Mouse (Mus musculus): ENCODE data around the gene Inpp5a.

The Inpp5a gene

DNA sequence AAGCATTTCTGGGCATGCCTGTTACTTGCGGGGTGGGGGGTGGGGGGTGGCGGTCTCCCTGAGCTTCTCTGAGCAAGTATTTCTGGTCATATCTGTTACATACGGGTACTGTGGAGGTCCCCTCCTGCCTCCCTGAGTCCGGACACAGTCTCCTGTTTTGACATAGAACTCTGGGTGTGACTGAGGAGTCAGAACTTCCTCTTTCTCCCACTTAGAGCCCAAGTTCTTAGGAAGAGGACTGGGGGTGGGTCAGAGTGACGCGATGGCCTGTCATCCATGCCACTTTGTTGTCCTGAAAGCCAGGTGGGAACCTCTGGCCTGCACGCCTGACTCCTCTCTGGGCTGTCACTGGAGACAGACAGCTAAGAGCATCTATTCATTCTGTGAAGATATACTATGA, 11.5 kb upstream of the Inpp5a start:
- DNase-seq: no peak

DNA sequence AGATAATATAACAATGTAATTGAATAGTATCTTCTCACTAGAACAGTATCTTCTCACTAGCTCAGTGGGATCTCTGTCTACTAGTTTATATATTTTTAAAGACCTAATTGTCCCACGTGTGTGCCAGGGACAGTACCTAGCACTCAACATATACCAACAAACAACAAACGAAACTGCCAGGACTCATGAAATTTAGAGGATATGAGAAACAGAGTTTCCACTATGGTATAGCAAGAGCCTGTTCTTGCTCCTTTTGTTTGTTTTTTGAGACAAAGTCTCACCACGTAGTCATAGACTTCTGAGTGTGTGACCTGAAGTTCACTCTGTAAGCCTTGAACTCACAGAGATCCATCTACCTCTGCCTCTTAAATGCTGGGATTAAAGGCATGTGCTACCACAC, 10.6 kb upstream of the Inpp5a start:
- no peak for DNase-seq

DNA sequence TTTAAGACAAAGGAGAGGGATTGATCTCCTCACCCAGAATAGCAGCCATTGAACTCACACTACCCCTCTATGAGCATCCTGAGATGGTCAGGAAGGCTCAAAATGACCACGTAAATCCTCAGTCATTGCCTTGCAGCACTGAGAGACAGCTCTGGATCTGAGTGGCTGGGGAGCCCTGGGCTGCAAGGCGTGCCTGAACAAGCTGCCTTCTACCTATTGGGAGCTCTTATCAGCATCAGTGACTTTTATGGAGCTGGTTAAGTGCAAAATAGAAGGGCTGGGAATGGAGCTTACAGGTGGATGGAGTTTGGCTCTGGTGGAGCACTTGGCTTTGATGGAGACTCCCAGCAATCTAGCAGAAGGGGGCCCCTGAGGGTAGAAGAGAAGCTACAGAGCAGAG, 9.2 kb upstream of the Inpp5a start:
- no peak for DNase-seq

DNA sequence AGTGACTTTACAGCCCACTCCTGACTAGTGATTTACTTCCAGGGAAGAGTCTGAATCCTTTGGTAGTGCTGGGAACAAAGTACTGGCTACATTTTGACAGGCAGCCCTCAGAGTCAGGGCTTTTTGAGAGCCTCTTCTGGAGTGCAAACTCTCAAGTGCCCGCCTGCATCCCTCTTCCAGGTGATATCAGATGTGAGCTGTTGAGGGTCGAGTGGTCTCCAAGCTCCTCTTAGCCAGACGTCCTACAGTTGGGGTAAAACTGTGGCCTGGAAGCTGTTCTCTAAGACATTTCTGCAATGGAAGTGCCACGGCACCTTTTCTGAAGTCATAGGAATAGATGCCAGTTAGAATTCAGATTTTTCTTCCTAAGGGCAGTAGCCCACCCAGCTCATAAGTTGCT, 8.7 kb upstream of the Inpp5a start:
- no peak for DNase-seq

DNA sequence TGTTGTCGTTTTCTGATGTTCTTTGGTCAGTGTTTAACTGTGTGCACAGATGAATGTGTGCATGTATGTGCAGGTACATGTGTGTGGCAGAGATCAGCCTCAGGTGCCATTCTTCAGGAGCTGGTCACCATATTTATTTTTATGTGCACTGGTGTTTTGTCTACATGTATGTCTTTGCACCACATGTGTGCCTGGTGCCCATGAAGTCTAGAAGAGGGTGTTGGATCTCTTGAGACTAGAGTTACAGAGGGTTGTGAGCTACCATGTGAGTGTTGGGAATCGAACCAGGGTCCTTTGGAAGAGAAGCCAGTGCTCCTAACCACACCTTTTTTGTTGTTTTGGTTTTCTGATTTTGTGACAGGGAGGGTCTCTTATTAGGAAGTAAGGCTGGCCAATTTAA, 7.0 kb upstream of the Inpp5a start:
- no peak for DNase-seq

DNA sequence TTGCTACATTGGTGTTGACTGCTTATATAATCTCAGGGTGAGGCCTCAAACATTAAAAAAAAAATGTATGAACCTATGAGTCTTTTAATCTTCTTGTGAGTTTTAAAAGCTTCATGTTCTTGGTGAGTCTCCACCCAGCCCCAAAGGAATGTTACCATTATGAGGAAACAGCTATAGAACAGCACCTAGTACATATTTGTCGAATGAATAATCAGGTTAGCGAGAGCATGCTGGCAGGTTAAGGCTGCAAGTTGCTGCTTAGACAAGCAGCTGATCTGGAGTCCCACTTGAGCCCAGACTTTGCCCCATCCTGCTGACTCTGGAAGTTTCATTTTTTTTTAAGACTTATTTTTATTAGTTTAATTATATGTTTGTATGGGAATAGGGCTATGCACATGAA, 6.1 kb upstream of the Inpp5a start:
- no peak for DNase-seq

DNA sequence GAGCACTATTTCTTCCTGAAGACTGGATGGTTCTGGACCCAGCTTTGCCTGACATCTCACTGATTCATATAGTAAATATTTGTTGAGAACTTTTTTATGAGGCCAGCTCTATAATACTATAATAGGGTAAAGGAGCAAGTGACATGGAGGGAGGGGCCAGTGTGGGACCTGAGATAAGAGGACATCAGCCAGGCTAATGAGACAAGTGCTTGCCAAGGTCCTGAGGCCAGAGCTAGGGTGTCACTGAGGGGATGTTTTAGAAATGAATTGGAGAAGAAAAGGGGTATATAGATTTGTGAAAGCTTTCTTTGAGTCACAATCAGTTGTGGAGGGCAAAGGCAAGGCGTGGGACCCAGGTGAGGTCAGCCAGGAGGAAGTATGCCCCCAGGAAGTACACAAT, 4.4 kb upstream of the Inpp5a start:
- no peak for DNase-seq

DNA sequence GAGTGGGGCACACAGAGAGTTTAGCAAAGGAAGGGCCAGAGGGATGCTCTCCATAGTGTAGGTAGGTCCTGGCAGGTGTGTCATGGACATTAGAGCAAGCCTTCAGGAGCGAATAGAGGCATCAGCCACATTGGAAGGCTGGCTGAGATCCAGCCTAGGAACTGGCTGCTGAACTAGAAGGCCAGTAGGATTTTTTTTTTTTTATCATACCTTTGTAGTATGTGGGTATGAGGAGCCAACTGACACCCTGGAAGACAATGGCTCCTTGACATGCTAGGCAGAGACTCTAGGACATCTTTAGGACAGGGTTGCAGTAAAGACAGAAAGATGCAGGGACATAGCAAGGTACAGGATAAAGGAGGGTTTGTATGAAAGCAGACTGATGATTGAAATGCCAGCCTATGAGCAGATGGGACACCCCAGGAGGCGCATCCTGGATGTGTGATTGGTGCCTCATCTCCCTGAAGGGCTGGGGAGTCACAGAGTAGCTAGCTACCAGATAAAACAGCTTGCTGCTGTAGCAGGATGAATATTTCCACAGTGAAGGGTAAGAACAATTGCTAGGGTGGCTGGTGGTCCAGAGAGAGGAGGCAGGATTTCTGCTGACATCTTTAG, 3.9 kb upstream of the Inpp5a start:
- DNase-seq: no peak

DNA sequence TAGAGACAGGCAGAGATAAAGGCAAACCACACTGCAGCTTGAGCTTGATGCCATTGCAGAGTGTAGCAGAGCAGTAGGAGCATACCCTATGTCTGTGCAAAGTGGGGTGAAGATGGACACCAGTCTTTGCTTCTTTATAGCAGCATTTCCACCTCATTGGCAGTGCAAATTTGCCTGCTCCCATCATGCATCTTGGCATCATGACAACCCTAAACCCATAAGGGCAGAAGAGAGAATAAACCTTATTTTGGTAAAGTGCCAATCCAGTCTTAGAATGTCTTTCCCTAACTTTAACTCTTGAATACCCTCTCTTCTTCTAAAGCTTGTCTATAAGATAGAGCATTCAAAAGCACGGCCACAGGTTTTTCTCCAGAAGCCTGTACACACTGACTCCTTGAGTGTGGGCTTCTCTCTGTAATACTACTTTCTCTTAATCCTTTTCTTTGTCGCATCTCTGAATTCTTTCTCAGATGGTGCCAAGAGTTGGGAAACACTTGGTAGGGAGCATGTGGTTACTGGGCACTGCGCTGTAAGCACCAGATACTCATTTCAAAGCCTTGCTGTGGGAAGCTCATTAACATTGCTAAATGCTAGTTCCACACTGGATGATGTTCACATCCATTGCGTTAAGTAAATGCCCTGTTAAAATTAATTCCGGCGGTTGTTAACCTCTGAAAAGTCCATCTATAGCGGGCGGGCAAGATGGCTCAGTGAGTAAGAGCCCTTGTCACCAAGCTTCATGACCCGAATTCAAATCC, 1.8 kb upstream of the Inpp5a start:
- DNase-seq: no peak

DNA sequence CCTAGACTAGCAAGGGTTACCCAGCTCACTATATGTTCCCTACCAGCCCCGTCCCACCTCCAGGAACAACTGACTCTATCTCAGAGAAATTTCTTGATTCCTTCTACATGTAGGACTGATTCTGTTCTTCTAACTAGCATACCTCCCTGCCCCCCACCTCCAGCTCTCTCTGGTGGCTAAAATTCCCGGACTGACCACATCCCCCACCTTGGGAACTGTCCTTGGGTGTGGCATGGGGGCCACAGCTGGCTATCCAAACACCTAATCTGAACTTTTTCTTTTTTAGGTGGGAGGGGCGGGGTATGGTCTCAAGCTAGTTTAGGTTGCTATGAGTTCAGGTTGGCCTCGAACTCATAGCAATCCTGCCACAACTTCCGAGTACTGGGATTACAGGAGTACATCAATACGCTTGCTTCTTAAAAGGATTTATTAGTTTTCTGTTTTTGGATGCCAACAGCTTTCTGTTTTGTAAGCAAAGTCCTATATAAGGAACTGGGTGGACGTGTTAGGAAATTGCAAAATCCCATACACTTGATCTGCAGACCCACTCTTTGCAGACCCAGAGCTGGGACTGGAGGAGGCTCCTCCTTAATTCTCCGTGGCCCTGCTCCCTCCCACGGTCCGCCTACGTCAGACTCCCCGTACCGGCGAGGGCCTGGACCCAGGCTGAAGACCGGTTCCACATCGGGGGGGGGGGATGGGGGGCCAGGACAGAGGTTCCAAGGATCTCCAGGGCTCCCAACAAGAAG, 814 bp upstream of the Inpp5a start:
- peak in 1 of 2 experiments; percentile 39 for DNase-seq

DNA sequence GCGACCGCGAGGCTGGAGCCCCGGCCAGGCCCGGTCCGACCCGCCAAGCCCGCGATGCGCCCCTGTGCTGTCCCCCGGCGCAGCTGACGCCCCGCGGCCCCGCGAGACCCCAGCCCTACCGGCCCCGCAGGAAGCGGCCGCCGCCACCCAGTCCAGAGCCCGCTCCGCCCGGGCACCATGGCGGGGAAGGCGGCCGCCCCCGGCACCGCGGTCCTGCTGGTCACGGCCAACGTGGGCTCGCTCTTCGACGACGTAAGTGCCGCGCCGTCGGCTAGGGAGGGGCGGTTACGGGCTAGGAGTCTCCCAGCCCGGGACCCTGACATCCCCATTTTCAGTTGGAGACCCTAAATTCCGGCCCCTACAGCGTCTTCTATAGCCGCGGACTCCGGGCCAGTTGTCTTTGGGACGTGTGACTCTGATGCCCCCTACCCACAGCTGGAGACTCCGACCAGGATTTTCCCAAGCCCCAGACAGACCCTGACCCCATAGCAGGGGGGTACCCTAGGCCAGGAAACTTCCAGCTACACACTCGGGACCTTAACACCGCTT, 378 bp downstream of the Inpp5a start:
- no peak for DNase-seq

DNA sequence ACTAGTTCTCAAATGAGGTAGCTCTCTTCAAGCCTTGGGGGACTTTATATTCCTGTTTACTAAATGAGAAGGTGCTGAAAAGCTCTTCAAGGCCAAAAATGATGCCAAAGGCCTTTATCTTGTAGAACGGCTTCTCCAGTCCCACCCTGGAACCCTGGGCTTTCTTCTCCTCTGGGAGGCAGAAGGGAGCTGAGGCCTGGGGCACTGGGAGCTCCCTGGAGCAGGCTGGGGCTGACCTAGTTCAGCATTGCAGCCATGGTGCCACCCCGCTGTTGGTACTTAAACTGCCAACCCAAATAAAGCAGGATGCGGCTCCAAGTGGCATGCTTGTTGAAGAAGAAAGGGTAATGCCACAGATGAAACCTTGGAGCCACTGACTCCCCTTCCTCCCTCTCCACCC, 1.5 kb downstream of the Inpp5a start:
- DNase-seq: no peak

DNA sequence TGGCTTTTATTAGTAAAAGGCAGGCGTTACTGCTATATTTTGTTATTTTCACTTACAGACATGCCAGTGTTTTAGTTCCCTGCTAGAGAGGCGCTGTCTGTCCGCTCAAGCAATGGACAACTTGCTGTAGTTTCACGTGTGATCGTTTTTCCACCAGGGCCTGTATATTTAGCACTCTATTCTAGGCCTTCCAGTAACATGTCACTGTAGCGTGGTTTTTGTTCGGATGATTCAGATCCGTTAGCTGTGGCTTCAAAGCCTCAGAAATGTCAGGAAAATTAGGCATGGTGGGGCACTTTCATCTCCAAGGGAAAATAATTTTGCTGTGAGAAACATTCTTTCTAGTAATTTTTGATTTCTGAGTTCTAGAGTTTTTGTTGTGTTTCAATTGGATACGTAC, 2.0 kb downstream of the Inpp5a start:
- DNase-seq: no peak

DNA sequence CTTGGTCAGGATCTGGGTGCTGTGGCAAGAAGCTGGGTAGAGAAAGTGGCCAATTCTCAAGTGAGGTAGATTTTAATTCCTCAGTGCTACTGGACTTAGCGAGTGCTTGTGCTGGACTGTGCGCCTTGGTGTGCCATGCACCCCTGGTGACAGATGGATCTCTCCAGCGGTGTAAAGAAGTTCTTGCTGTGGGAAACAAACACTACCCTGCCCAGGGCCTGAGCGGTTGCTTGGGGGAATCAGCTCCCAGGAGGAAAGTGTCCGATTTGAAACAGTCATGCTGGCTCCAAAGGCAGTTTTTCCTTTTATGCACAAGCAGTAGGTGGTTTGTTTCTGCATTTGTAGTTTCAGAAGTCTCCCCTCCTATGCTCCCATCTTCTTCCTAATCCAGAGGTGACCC, 2.8 kb downstream of the Inpp5a start:
- DNase-seq: no peak

DNA sequence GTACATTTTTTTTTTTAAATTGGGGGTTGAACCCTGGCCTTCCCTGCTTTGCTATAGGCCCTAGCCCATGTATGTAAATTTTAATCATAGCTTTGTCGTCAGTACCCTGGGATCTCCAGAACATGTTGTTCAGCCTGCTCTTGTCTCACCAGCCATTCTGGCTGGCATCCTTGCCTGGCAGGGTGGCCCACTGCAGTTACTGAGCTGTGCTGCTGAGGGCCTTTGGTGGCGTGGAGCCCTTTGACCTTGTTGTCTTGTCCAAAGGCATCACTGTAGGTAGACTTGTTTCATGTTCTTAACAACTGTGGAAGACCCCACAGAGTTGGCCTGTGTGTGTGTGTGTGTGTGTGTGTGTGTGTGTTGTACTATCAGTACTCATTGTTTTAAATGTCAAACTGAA, 3.2 kb downstream of the Inpp5a start:
- DNase-seq: no peak

DNA sequence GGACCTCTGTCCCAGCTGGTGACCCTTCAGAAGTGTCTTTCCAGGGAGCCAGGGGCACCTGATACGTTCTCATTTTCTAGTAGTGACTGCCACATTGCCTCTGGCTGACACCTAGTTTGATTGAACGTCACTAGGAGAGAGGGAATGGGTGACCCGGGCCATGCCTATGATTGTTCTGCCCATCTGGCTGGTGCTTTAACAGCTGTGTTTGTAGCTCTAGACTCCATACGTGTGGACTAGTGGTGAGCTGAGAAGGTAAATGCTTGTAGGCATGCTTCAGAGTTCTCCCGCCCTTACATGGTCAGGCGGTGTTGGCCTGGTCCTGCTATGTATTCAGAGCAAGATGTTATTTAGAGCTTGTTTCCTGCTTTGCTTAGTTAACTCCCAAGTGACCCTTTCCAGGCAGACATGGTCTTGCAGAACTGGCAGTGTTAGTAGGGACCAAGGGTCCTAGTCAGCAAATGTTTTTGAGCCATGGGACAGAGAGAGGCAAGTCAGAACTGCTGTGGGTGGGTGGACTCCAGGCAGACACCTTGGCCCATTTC, 3.9 kb downstream of the Inpp5a start:
- no peak for DNase-seq

DNA sequence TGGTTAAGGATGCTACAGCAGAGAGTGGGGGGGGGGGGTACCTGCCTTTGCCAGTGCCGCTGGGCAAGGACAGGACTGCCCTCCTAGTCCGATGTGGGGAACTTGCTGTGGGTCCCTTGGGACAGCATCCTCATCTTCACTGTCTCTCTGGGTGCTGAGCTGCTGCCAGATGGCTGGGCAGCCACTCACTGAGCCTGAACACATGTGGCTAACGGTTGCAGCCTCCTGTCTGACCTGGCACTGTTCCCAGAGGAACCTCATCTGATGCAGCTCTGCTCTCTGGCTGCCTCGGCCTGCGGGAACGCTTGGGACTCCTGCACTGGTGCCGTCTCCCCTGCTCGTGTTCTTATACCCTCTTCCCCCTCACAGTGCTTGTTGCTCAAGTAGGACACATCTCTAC, 8.6 kb downstream of the Inpp5a start:
- no peak for DNase-seq

DNA sequence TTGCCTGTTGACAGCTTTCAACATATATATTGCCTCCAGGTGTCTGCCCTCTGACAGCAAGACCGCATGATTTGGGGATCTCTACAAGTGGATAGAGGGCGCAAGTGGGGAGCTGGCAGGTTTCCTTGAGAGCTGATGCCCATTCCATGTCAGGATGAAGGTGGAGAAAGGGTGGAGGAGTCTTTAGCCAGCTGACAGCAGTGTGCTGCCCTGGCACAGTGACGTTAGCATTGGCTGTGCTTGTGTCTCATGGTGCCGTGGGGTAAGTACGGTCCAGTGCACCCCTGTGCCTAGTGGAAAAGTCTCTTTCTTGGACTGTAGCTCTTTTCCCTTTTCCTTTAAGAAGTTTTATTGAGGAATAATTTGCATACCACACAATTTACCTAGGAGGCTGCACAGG, 9.2 kb downstream of the Inpp5a start:
- no peak for DNase-seq

DNA sequence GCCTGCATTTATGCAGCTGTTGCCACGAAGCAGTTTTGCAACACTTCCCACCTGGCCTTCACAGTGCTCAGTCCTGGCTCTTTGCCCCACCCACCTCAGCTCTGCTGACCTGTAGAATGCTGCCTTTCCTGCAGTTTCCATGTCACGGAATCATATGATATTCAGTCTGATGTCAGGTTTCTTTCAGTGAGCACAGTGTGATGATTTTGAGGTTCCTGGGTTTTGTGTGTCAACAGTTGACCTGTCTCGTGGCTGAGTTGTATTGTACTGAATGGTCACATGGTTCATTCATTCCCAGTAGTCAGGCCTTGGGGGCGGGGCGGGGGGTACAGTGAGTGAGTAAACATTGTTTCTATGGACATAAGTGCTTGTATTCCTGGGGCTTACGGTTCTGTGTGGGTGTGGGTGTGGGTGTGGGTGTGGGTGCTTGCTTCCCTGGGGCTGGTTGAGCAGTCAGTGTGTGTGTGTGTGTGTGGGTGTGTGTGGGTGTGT, 9.7 kb downstream of the Inpp5a start:
- DNase-seq: no peak

DNA sequence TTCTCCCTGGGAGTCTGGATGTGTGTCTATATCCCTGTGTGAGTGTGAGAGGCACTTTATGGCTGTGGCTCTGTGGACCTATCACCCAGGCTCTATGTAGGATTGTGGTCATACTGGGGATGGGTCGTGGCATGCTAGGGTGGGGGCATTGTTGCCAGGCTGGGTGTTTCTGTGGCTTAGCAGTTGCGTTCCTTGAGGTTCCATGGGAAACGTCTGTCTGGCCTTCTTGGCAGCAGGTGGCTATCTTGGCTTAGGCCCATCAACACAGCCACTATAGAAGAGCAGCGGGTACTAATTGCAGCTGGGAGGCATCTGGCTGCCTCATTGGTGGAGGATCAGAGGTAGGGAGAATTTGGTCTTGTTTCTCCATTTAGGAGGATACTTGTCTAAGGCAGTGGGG, 10.7 kb downstream of the Inpp5a start:
- DNase-seq: no peak

DNA sequence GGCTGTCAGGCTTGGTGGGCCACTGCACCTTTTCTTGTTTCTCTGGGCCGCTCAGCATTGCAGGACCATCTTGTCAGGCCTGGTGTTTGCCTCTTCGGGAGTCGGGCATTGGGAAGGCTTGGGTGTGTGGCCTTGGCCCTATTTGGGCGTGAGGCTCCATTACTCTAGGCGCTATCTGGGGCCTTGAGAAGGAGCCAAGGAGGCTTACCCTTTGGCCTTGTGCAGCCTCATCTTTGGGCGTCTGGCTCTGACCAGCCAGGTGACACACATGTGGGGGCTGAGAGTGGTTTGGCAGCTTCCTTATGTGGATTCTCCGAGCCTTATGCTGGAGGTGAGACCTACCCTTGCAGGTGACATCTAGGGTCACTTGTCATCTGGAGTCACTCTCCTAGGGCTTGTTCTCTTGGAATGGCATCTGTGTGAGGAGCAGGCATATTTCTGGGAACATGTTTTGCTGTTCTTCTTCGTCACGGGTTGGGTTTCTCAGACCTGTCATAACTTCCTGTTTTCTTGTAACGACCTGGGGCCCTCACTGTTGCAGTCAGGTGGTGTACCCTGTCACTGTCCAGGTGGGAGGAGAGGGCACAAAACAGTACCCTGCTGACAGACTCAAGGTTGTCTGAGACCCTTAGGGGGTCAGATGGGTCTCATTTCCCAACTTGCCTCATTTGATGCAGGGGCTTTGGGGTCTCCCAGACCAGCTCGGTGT, 11.2 kb downstream of the Inpp5a start:
- peak in 1 of 2 experiments; percentile 22 for DNase-seq

DNA sequence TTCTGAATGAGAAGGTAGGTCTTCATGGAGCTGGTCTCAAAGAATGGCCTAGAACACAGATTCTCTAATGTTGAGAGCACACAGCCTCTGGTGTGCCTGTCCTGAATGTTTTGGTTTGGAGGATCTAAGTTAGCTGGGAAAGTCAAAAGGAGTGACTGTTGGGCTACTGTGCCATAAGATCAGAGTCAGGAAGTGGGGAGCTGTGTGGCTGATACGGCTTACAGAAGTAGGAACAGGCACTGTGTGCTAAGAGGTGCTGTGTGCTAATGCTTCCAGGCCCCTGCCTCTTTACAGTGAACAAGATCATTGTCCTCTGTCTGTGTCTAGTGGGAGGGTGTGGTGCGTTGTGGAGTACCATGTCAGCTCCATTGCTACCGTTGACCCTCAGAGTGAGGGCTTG, 12.0 kb downstream of the Inpp5a start:
- peak in 1 of 2 experiments; percentile 19 for DNase-seq

DNA sequence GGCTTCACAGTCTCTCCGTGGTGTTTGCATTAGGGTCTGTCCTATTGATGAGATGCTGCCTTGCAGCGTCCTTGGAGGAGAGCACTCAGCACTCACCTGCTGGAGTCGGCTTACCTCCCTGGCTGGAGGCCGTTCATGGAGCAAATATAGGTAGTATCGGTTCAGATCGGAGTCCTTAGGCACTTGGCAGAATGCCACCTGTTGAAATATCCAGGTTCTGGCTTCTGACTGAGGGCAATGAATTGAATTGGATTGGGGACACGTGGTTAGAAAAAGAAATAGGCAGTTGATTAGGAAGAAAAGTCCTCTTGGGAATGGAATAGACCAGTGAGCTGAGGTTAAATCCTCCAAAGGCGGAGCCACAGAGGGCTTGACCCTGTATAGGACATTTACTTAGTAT, 12.9 kb downstream of the Inpp5a start:
- DNase-seq: no peak

Data from thymus, postnatal 36 days (tissue).